Mouse (Mus musculus) cerebellum, adult 11-12 months (tissue): Measurements from ENCODE around the gene Gm28308.

Experiments used
- DNase-seq: peaks from one replicate; pipeline ENCODE4 v3.0.0; 2022

Gm28308 gene

DNA sequence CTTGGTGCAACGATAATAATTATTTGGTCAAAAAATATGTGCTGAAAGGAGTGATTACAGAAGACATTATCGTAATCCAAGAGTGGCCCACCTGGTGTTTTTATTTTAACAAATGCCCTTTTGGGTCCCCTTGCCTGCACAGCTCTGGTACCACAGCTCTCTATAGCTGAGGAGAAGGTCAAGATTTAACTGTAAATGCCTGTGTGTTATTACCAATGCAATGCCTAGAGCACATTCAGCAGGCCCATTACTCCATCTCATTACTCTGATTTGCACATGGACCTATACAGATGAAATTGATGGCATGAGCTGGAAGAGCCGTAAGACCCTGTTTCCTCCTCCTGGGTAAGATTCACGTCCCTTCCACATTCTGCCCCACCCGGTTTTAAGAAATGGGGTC is 74.0 kb downstream of the Gm28308 start:
- DNase-seq, result no peak

DNA sequence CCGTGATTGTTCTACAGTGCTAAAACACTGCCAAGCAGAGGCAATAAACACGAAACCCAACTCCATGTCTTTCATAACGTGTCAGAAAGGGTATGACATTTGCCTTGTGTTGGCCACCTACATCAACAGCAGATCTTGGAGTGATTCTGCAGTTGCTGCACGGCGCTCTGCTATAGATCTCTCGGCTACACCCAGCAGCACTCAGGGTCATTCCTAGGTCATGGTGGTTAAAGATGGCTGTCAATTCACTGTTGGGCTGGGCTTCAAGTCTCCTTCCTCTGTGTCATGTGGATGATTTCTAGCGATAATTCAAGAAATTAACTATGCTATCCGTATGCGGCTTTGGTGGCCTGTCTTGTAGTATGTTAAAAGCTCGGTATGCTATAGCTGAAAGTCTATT is 74.6 kb downstream of the Gm28308 start:
- DNase-seq, result no peak

DNA sequence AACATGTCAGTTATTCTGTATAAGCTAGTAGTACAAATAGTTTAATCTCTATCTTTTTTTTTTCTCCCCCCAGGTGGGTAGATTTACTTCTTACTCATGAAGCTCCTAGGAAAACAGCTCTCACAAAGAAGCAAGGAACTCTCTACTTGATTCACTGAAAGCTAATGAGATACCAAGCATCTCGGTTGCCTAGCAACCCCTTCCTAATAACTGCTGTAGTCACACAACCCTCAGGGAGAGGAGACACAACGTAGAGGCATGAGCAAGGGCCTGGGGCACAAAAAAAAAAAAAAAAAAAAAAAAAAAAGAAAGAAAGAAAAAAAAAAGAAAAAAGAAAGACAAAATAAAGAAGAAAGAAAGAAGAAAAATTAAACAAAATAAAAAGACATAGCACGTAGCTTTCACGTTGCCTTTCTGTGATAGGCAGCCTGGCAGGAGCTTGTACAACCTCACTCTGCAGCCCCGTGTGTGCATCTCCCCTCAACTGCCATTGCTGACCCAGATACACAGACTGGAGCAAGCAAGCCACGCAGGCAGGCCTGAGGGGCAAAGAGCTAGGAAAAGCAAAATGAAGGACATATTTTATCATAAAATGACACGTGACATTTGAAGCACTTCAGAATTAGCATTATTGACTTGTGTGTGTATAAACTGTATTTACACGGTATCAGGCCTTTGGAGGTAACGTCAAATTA is 75.2 kb downstream of the Gm28308 start:
- no peak for DNase-seq

DNA sequence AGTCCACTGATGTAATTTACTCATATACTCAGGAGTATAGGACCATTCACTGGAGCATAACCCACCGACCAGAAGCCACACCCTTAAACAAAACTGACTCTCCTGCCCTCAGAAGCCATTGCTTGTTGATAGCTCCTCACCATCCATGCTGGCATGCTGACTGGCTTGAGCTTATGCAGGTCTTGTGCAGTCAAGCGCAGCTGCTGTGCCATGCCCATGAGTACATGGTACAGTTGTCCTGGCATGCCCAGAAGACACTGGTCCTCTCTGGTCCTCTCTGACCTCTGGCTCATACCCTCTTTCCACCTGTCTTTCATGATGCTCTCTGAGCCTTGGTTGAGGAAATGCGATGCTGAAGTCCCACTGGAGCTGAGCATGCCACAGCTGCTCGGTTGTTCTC is 89.5 kb downstream of the Gm28308 start:
- no peak for DNase-seq

DNA sequence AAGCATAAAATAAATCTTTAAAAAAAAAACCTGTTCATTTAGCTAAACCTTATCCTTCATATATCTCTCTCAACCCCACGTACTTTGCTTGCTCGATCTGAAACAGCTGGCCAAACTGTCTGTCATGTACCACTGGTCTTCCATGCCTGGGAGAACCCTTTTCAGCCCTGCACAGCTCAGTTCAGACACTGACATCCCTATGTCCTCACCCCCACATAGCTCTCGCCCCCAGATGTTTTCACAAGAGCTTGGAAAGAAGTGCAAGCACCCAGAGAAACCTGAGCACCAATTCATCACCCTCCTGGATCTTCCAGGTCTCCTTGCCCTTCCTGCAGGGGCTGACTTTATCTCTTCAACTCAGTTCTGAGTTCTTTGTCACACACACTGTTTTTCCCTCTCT is 92.0 kb downstream of the Gm28308 start:
- no peak for DNase-seq

DNA sequence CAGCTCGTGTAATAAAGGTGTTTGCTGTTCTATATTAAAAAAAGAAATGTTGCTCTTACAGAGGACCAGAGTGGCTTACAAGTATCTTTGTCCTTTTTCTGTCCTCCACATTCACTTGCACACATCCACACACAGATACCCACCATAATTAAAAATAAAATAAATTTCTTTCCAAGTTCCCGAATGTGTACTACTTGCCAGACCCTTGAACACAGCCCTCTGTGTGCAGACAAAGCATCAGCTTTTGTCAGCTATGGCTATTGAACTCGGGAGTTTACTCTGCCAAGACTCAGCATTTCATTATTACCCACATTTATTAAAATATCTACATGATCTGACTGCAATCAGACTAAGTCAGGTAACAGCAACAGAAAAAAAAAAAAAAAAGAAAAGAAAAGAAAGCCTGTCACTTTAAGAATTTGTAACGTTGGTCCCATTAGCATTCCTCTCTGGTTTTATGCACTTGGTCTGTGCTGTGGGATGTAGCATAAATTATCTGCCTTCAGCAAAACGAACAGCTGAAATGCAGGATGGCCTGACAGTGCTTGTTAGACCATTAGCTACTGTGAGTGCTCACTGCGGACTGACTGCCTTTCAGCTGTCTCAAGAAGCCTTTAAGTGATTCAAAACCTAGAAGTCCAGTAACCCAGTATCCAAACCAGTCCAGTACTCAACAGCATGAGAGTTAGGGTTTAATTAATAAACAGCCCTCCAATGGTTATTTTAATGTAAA is 94.1 kb downstream of the Gm28308 start:
- DNase-seq, result no peak

DNA sequence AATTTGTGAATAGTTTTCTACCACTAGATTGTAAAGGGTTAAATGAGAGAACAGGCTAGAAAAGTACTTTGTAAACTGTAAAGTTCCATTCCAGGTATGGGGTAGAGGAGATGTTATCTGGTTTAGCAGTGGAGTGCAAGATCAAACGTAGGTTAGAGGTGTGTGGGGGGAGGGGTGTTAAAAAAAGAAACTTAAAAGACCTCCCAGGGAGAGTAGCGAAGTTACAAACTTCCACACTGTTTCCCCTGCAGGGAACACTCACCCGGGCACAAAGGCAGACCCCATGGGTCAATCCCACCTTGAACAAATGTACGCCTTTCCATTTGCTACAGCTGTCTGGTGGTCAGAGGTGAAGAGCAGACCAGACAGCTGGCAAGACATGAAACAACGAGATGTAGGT is 97.2 kb downstream of the Gm28308 start:
- no peak for DNase-seq
